Mouse (Mus musculus) retina, adult 2 months (tissue): ENCODE data around the gene 5530400C23Rik.
"Not testable (repeated sequence)": the region's sequence is repeated elsewhere in the genome, so short reads cannot be mapped to it uniquely, and the experiment has no call there.

Source experiments
- DNase-seq: peaks from one replicate; pipeline ENCODE4 v3.0.0-alpha.2; 2012; ENCODE audit warnings: low read depth, low spot score

The 5530400C23Rik gene

DNA sequence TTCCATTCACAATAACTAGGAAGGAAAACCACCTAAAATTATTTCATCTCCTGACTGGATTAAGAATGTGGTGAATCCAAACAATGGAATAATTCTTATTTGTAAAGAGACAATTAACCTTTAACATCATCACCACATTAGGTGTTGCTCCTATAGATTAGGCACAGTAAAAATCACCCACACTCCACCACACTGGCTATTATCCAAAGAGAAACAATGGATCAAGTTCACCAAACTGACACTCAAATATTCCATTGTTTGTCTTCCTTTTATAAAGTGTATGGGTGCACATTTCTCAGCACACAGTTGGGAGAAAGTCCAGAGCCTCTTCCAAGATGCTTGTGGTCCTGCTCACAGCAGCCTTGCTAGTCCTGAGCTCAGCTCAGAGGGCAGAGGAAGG is at the start of gene 5530400C23Rik:
Gene 5530400C23Rik, plus strand, starts transcription at position 301 of the 400 bp plus-strand sequence.
- DNase-seq, result not testable (repeated sequence)

DNA sequence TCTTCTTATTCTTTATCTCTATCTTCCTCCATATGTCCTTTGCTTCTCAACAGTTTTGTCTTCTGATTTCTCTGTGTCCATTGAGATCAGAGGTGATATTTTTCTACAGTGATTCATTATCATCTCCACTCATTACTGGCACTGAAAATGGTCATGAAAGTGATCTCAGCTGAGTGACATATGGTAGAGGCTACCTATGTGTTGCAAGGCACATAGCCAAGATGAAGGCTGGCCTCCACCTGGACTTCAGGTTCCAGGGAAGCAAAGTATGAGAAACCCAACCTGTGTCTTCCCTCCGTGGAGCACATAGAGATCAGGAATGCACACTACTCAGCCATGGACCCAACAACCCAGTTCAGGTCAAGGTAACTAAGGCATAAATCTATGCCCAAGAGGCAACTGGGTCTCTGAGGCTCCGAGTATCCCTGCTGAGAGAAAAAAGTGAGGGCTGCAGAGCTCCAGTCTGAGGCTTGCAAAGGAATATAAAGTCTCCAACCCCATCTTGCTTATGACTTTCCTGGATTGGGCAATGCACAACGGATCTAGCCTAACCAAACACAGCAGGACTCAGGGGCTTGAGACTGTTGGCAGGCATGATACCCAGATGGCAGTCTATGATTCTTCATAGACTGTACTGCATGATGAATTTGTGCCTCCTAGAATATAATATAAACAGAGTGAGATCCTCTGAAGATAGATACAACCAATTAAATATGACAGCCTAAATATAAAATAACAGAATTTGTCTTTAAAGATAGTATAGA is 14.1 kb downstream of the 5530400C23Rik start:
- no peak for DNase-seq

DNA sequence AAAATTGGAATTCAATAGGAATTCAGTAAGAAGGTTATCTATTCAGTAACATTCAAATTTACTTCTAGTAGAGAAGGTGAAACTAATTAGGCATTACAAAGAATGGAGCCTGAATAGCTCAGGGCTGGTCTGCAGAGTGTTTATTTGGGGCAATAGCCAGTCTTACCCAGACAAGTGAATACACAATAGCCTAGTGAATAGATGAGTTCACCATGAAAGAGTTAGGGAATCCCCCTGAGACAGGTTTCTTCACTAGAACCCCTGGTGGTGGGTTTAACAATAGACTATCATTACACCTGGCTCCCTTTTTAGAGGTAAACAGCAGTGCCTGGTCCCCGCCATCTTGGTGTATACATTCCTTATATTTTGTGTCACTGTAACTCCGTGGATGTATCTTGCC is 21.9 kb downstream of the 5530400C23Rik start:
- DNase-seq, result not testable (repeated sequence)

DNA sequence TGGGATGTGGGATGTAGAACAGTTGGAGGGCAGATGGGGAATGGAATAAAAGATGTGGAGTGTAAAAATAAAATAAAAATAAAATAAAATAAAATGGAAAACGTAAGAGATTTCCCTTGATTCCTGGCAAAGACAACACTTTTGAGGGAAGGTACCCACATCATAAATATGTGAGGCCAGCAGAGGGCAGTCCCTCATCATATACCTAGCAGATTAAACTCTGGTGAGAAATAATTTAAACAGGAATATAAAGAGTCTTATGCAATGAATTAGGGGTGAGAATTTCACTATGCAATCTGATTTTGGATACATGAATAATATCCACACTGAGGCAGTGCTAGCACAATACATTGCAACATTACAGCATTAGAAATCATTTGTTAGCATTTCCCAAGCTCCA is 46.5 kb downstream of the 5530400C23Rik start:
- no peak for DNase-seq

DNA sequence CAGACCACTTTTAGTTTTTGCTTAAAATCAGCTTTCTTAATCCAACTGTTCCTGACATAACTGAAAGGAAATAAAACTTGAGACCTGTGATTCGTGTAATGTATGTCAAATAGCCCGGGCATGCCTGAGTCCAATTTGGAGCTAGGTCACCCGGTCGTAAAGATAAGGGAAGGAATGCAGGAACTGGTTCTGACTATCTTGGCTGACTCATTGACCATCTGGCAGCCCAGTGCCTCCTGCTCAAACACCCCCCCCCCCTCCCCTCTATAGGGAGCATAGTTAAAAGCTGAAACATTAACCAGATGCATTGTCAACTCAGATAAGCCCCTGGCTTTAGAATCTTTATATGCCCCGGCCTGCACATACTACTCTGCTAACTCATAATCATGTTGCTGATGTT is 49.7 kb downstream of the 5530400C23Rik start:
- not testable (repeated sequence) for DNase-seq
